Mouse (Mus musculus): Measurements from ENCODE around the gene Hydin. TPM values are rescaled to one million over a fixed set of nuclear protein-coding genes. Genes with fewer than 3 reads are reported as not detected.
"Not testable (repeated sequence)": the region's sequence is repeated elsewhere in the genome, so short reads cannot be mapped to it uniquely, and the experiment has no call there.

The Hydin gene
- polyA plus RNA-seq, 1 experiment from 2014 or later, result 0.29 TPM

DNA sequence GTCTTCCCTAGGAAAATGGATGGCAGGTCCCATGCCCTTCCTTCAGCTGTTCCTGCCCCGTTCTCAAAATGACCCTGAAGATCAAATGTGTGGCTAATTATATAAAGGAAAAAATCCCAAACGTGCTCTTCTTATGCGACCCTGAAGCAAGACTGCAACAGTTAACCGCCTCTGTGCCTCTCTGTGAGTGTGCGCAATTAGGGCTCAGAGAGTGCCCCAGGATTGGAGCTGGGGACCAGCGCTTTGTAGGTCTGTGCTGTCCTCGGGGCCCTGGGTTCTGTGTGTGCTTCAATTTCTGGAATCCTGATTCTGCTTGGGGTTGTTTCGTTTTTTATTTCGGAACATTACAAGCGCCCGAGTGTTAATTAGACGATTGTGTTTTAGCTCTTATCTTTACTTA, 491 bp downstream of the Hydin start:
- peaks cover 13% of the 10 kb centered on the region for H3K4me1 ChIP-seq (replicated peaks)
- 12% methylated on average over 12 of the region's 12 CpGs for WGBS
- peak overlapping the region; percentile 77 for H3K4me2 ChIP-seq

DNA sequence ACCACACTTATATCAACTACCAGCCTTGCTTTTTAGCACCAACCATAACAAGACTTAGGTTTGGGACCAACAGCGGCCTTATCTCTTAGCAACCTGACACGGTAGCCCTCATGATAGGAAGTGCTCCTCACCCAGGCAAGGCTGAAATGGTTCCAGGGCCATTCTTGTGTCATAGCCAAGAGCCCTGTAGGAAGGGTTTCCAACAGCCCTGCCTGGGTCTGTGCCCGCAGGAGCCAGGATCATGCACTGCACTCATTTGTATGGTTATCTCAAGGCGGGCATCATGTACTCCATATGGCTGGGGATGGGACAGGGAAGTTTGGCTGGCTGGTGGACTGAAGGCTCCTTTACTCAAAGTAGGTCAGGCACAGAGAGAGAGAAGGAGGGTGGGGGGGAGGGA, 3.9 kb downstream of the Hydin start:
- peaks cover 13% of the 10 kb centered on the region for H3K4me1 ChIP-seq (replicated peaks)
- 0 out of 2 replicates have a peak, but pooled peaks cover 4% of the 10 kb centered on the region for H3K27me3 ChIP-seq (replicated peaks)
- H3K36me3 ChIP-seq, result no peaks in the 10 kb centered on the region
- no peaks in the 10 kb centered on the region for H3K9me3 ChIP-seq (replicated peaks)
- no peak overlapping the region for H3K4me3 ChIP-seq
- H3K9ac ChIP-seq, result no peak overlapping the region
- 68% methylated on average over 4 of the region's 4 CpGs for WGBS
- H3K4me2 ChIP-seq, result no peak overlapping the region
- no peak for ATAC-seq (ENCODE audit: insufficient number of reproducible peaks, low FRiP score)
- H3K27ac ChIP-seq (ENCODE audit: poor library complexity, severe bottlenecking), result no peak overlapping the region

More for the DNA sequence above, 491 bp downstream of the Hydin start:
- Histone ChIP-seq H3K27ac (ENCODE audit: poor library complexity, severe bottlenecking) (no peak overlapping the region), H3K9ac (peak overlapping the region; percentile 48; the same call in 1 of the 2 replicates), H3K27me3 (replicated peaks) (0 out of 2 replicates have a peak, but pooled peaks cover 4% of the 10 kb centered on the region), H3K9me3 (replicated peaks) (no peaks in the 10 kb centered on the region), H3K4me3 (peak overlapping the region; percentile 40), H3K36me3 (no peaks in the 10 kb centered on the region)
- ATAC-seq (ENCODE audit: insufficient number of reproducible peaks, low FRiP score), result no peak

DNA sequence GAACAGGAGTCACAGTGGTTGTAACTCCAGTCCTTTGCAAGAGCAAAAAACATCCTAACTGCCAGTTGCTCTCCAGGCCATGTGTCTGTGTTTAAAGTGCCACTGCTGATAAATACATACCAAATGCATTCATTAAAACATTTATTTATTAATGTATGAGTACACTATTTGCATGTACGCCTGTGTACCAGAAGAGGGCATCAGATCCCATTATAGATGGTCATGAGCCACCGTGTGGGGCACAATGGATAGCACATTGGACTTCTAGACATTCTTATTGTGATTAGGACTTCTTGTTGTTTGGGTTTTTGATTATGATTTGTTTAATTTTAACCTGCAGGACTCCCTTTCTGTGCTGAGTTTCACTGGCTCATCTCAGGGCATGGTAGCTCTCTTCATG, 6.6 kb downstream of the Hydin start:
- Histone ChIP-seq H3K27me3 (replicated peaks) (no peaks in the 10 kb centered on the region), H3K4me2 (no peak overlapping the region), H3K4me1 (replicated peaks) (no peaks in the 10 kb centered on the region), H3K9me3 (replicated peaks) (no peaks in the 10 kb centered on the region), H3K27ac (ENCODE audit: poor library complexity, severe bottlenecking) (no peak overlapping the region), H3K9ac (no peak overlapping the region), H3K4me3 (no peak overlapping the region), H3K36me3 (no peaks in the 10 kb centered on the region)
- WGBS, result 56% methylated on average over 2 of the region's 2 CpGs
- no peak for ATAC-seq (ENCODE audit: insufficient number of reproducible peaks, low FRiP score)

DNA sequence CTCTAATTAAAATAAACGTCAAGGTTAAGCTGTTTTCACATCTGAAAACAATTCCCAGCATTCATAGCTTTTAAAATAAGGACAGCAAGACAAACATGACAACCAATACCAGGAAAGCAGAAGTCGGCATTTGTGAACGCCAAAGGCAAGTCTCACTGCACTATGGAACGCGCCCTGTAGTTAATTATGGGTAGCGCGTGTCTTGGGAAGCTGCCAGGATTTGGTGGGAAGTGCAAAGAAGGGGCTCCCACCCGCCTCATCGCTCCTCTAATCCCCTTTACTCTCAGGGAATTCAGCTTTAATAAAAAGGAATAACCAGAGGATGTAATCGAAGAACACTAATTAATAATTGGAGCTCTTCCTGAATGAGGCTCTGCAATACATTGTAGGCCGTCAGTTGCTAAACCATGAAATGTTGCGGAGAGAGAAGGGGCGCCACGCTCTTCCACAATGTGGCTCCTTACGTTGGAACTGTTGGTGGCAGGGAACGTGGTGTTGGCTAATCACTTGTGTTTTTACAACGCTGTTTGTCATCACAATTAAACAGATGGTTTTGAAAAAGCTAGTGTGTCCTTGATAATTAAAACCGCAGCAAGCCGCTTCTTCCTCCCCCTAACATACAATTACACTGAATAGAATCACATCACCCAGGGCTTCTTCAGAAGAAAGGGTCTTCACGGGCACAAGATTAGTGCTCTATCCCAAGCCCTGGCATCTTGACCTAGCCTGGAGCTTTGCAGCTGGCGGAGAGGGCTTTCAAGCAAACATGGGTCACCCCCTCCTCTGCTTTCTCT, 8.9 kb downstream of the Hydin start:
- no peak overlapping the region for H3K9ac ChIP-seq
- H3K9me3 ChIP-seq (replicated peaks), result no peaks in the 10 kb centered on the region
- H3K4me2 ChIP-seq, result no peak overlapping the region
- H3K4me1 ChIP-seq (replicated peaks), result no peaks in the 10 kb centered on the region
- no peaks in the 10 kb centered on the region for H3K27me3 ChIP-seq (replicated peaks)
- H3K27ac ChIP-seq (ENCODE audit: poor library complexity, severe bottlenecking), result no peak overlapping the region
- H3K4me3 ChIP-seq, result no peak overlapping the region
- WGBS, result 81% methylated on average over 21 of the region's 21 CpGs
- ATAC-seq (ENCODE audit: insufficient number of reproducible peaks, low FRiP score), result no peak
- H3K36me3 ChIP-seq, result no peaks in the 10 kb centered on the region

DNA sequence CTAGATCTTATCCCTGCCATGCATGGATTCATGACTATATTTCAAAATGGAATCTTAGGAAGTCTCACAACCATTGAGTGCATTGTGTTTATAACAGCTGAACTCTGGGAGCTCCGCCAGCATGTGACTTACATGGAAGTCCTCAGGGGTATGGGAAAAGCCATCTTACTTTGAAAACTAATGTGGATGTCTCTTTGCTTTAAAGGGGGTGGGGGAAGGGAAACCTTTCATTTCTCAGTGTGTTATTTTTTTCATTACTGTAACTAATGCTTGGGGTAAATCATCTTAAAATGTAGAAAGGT, 9.4 kb downstream of the Hydin start:
- no peak for ATAC-seq (ENCODE audit: insufficient number of reproducible peaks, low FRiP score)
- 81% methylated on average over 1 of the region's 1 CpGs for WGBS
- Histone ChIP-seq H3K9ac (no peak overlapping the region), H3K4me3 (no peak overlapping the region), H3K27me3 (replicated peaks) (no peaks in the 10 kb centered on the region), H3K4me2 (no peak overlapping the region), H3K36me3 (no peaks in the 10 kb centered on the region), H3K27ac (ENCODE audit: poor library complexity, severe bottlenecking) (no peak overlapping the region), H3K4me1 (replicated peaks) (no peaks in the 10 kb centered on the region), H3K9me3 (replicated peaks) (no peaks in the 10 kb centered on the region)

- no peaks in the 10 kb centered on the region for H3K36me3 ChIP-seq
- 0 out of 2 replicates have a peak, but pooled peaks cover 5% of the 10 kb centered on the region for H3K27me3 ChIP-seq (replicated peaks)
- WGBS, result 42% methylated on average over 2 of the region's 2 CpGs
- ATAC-seq (ENCODE audit: insufficient number of reproducible peaks, low FRiP score), result no peak
- no peaks in the 10 kb centered on the region for H3K4me1 ChIP-seq (replicated peaks)
- H3K27ac ChIP-seq (ENCODE audit: poor library complexity, severe bottlenecking), result no peak overlapping the region
- no peak overlapping the region for H3K4me2 ChIP-seq
- H3K9ac ChIP-seq, result no peak overlapping the region
- peaks cover 6% of the 10 kb centered on the region; the same call in 1 of the 2 replicates for H3K9me3 ChIP-seq (replicated peaks)
- H3K4me3 ChIP-seq, result no peak overlapping the region
These were observed 45.9 kb downstream of the Hydin start for GRCm38 (mm10) chr8:110312715-110313114.

- no peaks in the 10 kb centered on the region for H3K36me3 ChIP-seq
- H3K4me3 ChIP-seq, result no peak overlapping the region
- H3K27ac ChIP-seq (ENCODE audit: poor library complexity, severe bottlenecking), result no peak overlapping the region
- 0 out of 2 replicates have a peak, but pooled peaks cover 5% of the 10 kb centered on the region for H3K27me3 ChIP-seq (replicated peaks)
- no peak overlapping the region for H3K9ac ChIP-seq
- 67% methylated on average over 7 of the region's 7 CpGs for WGBS
- no peak for ATAC-seq (ENCODE audit: insufficient number of reproducible peaks, low FRiP score)
- H3K4me1 ChIP-seq (replicated peaks), result no peaks in the 10 kb centered on the region
- H3K4me2 ChIP-seq, result no peak overlapping the region
- no peaks in the 10 kb centered on the region for H3K9me3 ChIP-seq (replicated peaks)
These were observed 49.0 kb downstream of the Hydin start for GRCm38 (mm10) chr8:110315826-110316225.

DNA sequence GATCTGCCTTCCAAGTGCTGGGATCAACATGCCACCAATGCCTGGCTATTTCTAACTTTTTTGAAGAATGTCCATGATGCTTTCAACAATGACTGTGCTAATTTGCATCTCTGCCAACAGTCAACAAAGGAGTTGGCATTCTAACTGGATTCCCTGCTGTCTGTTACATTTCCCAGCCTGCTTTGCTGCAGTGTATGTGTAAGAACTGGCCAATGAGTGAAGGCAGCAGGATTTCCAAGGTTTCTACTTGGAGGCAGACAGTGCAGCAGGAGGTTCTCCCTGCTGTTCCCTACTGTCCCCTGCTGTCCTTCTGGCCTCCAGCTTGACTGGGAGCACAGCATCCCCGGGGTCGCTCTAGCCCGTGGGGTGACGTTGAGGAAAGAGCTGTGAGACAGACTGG, 52.8 kb downstream of the Hydin start:
- no peak for ATAC-seq (ENCODE audit: insufficient number of reproducible peaks, low FRiP score)

GRCm38 (mm10) chr8:110321446-110321845, 54.7 kb downstream of the Hydin start:
- 0 out of 2 replicates have a peak, but pooled peaks cover 5% of the 10 kb centered on the region for H3K27me3 ChIP-seq (replicated peaks)
- H3K36me3 ChIP-seq, result no peaks in the 10 kb centered on the region
- H3K4me3 ChIP-seq, result no peak overlapping the region
- WGBS, result 60% methylated on average over 2 of the region's 2 CpGs
- no peak overlapping the region for H3K27ac ChIP-seq (ENCODE audit: poor library complexity, severe bottlenecking)
- H3K9me3 ChIP-seq (replicated peaks), result no peaks in the 10 kb centered on the region
- H3K4me2 ChIP-seq, result no peak overlapping the region
- H3K9ac ChIP-seq, result no peak overlapping the region
- ATAC-seq (ENCODE audit: insufficient number of reproducible peaks, low FRiP score), result no peak
- H3K4me1 ChIP-seq (replicated peaks), result no peaks in the 10 kb centered on the region

More for the DNA sequence above, 52.8 kb downstream of the Hydin start:
- WGBS, result 74% methylated on average over 4 of the region's 4 CpGs
- H3K36me3 ChIP-seq, result no peaks in the 10 kb centered on the region
- H3K4me2 ChIP-seq, result no peak overlapping the region
- no peaks in the 10 kb centered on the region for H3K4me1 ChIP-seq (replicated peaks)
- no peak overlapping the region for H3K4me3 ChIP-seq
- no peaks in the 10 kb centered on the region for H3K9me3 ChIP-seq (replicated peaks)
- no peak overlapping the region for H3K27ac ChIP-seq (ENCODE audit: poor library complexity, severe bottlenecking)
- H3K9ac ChIP-seq, result no peak overlapping the region
- H3K27me3 ChIP-seq (replicated peaks), result 0 out of 2 replicates have a peak, but pooled peaks cover 5% of the 10 kb centered on the region

- H3K9ac ChIP-seq, result no peak overlapping the region
- H3K27me3 ChIP-seq (replicated peaks), result no peaks in the 10 kb centered on the region
- no peak overlapping the region for H3K4me2 ChIP-seq
- no peaks in the 10 kb centered on the region for H3K4me1 ChIP-seq (replicated peaks)
- H3K36me3 ChIP-seq, result no peaks in the 10 kb centered on the region
- no peak overlapping the region for H3K27ac ChIP-seq (ENCODE audit: poor library complexity, severe bottlenecking)
- ATAC-seq (ENCODE audit: insufficient number of reproducible peaks, low FRiP score), result no peak
- H3K9me3 ChIP-seq (replicated peaks), result 0 out of 2 replicates have a peak, but pooled peaks cover 2% of the 10 kb centered on the region
- 72% methylated on average over 10 of the region's 10 CpGs for WGBS
- H3K4me3 ChIP-seq, result no peak overlapping the region
These were observed 57.3 kb downstream of the Hydin start for GRCm38 (mm10) chr8:110323981-110324574.

DNA sequence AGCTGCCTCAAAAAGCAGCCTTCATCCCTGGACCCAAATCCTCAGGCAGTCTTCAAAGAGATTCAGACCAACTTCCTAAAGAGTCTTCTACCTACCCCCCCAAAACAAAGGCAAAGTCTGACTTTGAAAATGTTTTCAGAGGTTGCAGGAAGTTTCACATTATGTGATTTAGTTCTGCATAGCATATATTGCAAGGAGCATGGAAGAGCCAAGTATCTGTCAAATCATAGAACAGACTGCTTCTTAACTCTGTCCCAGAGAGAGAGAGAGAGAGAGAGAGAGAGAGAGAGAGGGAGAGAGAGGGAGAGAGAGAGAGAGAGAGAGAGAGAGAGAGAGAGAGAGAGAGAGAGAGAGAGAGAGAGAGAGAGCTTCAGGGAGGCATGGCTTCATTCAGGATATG, 60.3 kb downstream of the Hydin start:
- not testable (repeated sequence) for H3K9me3 ChIP-seq (replicated peaks); H3K4me2 ChIP-seq; H3K27ac ChIP-seq (ENCODE audit: poor library complexity, severe bottlenecking); H3K4me1 ChIP-seq (replicated peaks); ATAC-seq (ENCODE audit: insufficient number of reproducible peaks, low FRiP score); H3K4me3 ChIP-seq; H3K27me3 ChIP-seq (replicated peaks); H3K9ac ChIP-seq; H3K36me3 ChIP-seq
